Mouse (Mus musculus): Measurements from ENCODE around the gene Bag2.

DNA sequence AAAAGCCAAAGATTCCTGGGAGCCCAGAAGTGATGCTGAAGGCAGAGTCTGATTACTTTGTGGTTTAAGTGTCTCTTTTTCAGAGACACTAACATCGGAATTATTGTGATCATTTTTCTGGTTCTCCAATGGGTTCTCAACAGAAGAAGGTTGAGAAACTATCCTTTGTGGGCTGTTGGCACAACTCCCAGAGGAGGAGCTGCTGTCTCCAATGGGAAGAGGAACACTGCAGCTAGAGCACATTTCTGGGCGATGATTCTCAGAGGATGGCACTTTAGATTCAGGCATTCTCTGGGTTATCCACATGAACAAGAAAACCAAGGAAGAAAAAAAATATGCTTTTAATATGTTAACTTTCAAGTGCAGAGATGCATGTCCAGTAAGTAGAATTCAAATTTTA, 45.7 kb upstream of the Bag2 start:
- TF ChIP-seq EP300 (IDR thresholded peaks at IDR 0.05), result no peak
- no peak for TF ChIP-seq CTCF (IDR thresholded peaks at IDR 0.05)
